Mouse (Mus musculus) midbrain, embryonic 11.5 days (tissue): ENCODE data around the gene Gm49322. TPM values are rescaled to one million over a fixed set of nuclear protein-coding genes. Genes with fewer than 3 reads are reported as not detected.

ENCODE experiments used
- ATAC-seq: fragments of 200-750 bp; cut with Nextera tagmentation; 2 replicates; pipeline ENCODE4 v1.8.0; 2017; ENCODE audit warnings: moderate TSS enrichment, moderate library complexity; ENCODE audit not compliant: low FRiP score
- DNase-seq: peaks from one replicate; pipeline ENCODE4 v3.0.0; 2015; ENCODE audit warnings: low spot score; ENCODE audit errors: missing footprints
- H3K27ac ChIP-seq: fragments of 300-500 bp; sonication (generic); 2 replicates; pipeline ENCODE4 v1.5.1; 2014; ENCODE audit warnings: low read depth, low read length
- H3K27me3 ChIP-seq: fragments of 300-500 bp; sonication (generic); 2 replicates; pipeline ENCODE4 v1.6.1; 2014; ENCODE audit warnings: mild to moderate bottlenecking, low read length, moderate library complexity, mixed read lengths; ENCODE audit not compliant: control insufficient read depth, insufficient read depth
- H3K36me3 ChIP-seq: fragments of 300-500 bp; sonication (generic); 2 replicates; pipeline ENCODE4 v1.6.1; 2014; ENCODE audit warnings: mild to moderate bottlenecking, low read length, moderate library complexity, mixed read lengths; ENCODE audit not compliant: control insufficient read depth, insufficient read depth
- H3K4me1 ChIP-seq: fragments of 300-500 bp; sonication (generic); 2 replicates; pipeline ENCODE4 v1.6.1; 2014; ENCODE audit warnings: low read length; ENCODE audit not compliant: control insufficient read depth, insufficient read depth
- H3K4me2 ChIP-seq: fragments of 300-500 bp; sonication (generic); 2 replicates; pipeline ENCODE4 v1.6.1; 2014; ENCODE audit warnings: mild to moderate bottlenecking, moderate library complexity
- H3K4me3 ChIP-seq: fragments of 300-500 bp; sonication (generic); 2 replicates; pipeline ENCODE4 v1.5.1; 2014; ENCODE audit warnings: low read depth, low read length
- H3K9ac ChIP-seq: fragments of 300-500 bp; sonication (generic); 2 replicates; pipeline ENCODE4 v1.6.1; 2014; ENCODE audit warnings: low read length
- H3K9me3 ChIP-seq: fragments of 300-500 bp; sonication (generic); 2 replicates; pipeline ENCODE4 v1.6.1; 2016; ENCODE audit warnings: low read length; ENCODE audit not compliant: control insufficient read depth
- WGBS: fragments of 180-500 bp; shearing (Covaris S2); extraction: QIAGEN DNeasy Blood & Tissue Kit; methylation state at CpG from one replicate; pipeline ENCODE4 v1.1.7; 2014; 5-methylcytosine and 5-hydroxymethylcytosine counted together
- microRNA-seq: library from miRNA; unstranded; fragments of <30 nt; microRNA quantifications from one replicate; pipeline ENCODE4, GENCODE M21; 2017
- polyA plus RNA-seq: library from polyadenylated mRNA; unstranded; fragments of >200 nt; fragmentation: Nextera tagmentation; extraction: Ambion mirVana; gene quantifications from 2 replicates; pipeline ENCODE4 v1.2.1, GENCODE M21; 2014

Gm49322 gene
- polyA plus RNA-seq, 1 experiment from 2014 or later = 2.2 TPM

DNA sequence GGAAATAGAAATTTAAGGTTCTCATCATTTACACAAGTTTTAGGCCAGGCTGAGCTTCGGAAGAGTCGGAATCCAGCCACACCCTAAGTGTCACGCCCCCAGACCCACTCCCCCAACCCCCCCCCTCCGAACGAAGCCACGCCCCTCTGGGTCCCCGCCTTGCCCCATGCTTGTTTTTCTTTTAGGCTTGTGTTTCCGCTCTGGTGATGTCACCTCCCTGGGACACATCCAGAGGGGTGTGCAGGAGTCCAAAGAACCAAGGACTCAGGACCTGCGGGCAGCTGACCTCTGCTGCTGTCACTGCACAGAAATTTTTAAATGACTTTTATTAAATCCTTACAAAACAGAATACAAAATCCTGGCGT lies 59.2 kb downstream of the Gm49322 start:
- Histone ChIP-seq H3K27ac (no peak overlapping the region), H3K4me2 (no peak overlapping the region), H3K36me3 (peaks cover 35% of the 10 kb centered on the region), H3K9ac (no peak overlapping the region), H3K4me3 (no peak overlapping the region), H3K4me1 (0 out of 2 replicates have a peak, but pooled peaks cover 3% of the 10 kb centered on the region), H3K27me3 (no peaks in the 10 kb centered on the region), H3K9me3 (no peaks in the 10 kb centered on the region)
- ATAC-seq (no peak), DNase-seq (no peak)
- WGBS = 15% methylated on average over 10 of the region's 10 CpGs

Small RNAs within 50 kb of the gene (microRNA-seq; reads per million reads assigned to microRNA genes)
- 1.1 reads per million for gene Mir6912

Other genes with a start within 250 kb of the Gm49322 start
- 0.05 and 0.22 TPM in 2 replicates for gene Plk5, start 249.6 kb upstream of the Gm49322 start, polyA plus RNA-seq
- 11.8 and 12.4 TPM in 2 replicates for gene Mex3d, start 218.4 kb upstream of the Gm49322 start, polyA plus RNA-seq
- gene Mbd3, start 206.5 kb upstream of the Gm49322 start, polyA plus RNA-seq = 222 and 252 TPM in 2 replicates
- gene Uqcr11, start 199.2 kb upstream of the Gm49322 start, polyA plus RNA-seq = 404 and 476 TPM in 2 replicates
- 135 and 154 TPM in 2 replicates for gene Tcf3, start 172.4 kb upstream of the Gm49322 start, polyA plus RNA-seq
- gene Onecut3, start 111.2 kb upstream of the Gm49322 start, polyA plus RNA-seq = 2.7 and 2.8 TPM in 2 replicates
- gene Atp8b3, start 66.9 kb upstream of the Gm49322 start, polyA plus RNA-seq = 0.81 and 1.2 TPM in 2 replicates
- gene Rexo1, start 44.5 kb upstream of the Gm49322 start, polyA plus RNA-seq = 21.6 and 23.5 TPM in 2 replicates
- 3.1 and 3.2 TPM in 2 replicates for gene Klf16, start 28.7 kb upstream of the Gm49322 start, polyA plus RNA-seq
- 90.8 and 109 TPM in 2 replicates for gene Abhd17a, start 15.7 kb upstream of the Gm49322 start, polyA plus RNA-seq
- gene Scamp4, start 3.1 kb upstream of the Gm49322 start, polyA plus RNA-seq = 60.2 and 62.3 TPM in 2 replicates
- gene Adat3, start 3.1 kb upstream of the Gm49322 start, polyA plus RNA-seq = 5.4 and 6.9 TPM in 2 replicates
- 73.6 and 86.9 TPM in 2 replicates for gene Csnk1g2, start 16.8 kb downstream of the Gm49322 start, polyA plus RNA-seq
- 43.8 and 51.7 TPM in 2 replicates for gene Btbd2, start 51.0 kb downstream of the Gm49322 start, polyA plus RNA-seq
- 42.0 and 49.4 TPM in 2 replicates for gene Mknk2, start 72.1 kb downstream of the Gm49322 start, polyA plus RNA-seq
- gene Mob3a, start 96.0 kb downstream of the Gm49322 start, polyA plus RNA-seq = 50.2 and 52.7 TPM in 2 replicates
- 6.7 and 6.9 TPM in 2 replicates for gene Izumo4, start 96.2 kb downstream of the Gm49322 start, polyA plus RNA-seq
- gene Ap3d1, start 136.2 kb downstream of the Gm49322 start, polyA plus RNA-seq = 63.2 and 68.4 TPM in 2 replicates
- 15.4 and 18.8 TPM in 2 replicates for gene Dot1l, start 149.2 kb downstream of the Gm49322 start, polyA plus RNA-seq
- 92.2 and 104 TPM in 2 replicates for gene Sf3a2, start 192.2 kb downstream of the Gm49322 start, polyA plus RNA-seq
- gene Plekhj1, start 192.6 kb downstream of the Gm49322 start, polyA plus RNA-seq = 138 and 151 TPM in 2 replicates
- not detected in 2 replicates for gene Amh, start 199.2 kb downstream of the Gm49322 start, polyA plus RNA-seq
- 0.38 and 0.80 TPM in 2 replicates for gene Jsrp1, start 207.5 kb downstream of the Gm49322 start, polyA plus RNA-seq
- gene Oaz1, start 220.6 kb downstream of the Gm49322 start, polyA plus RNA-seq = 1,723 and 1,824 TPM in 2 replicates
- 0.23 and 0.55 TPM in 2 replicates for gene Lingo3, start 238.0 kb downstream of the Gm49322 start, polyA plus RNA-seq
- 248 and 290 TPM in 2 replicates for gene Lsm7, start 249.2 kb downstream of the Gm49322 start, polyA plus RNA-seq
- 19.7 and 24.0 TPM in 2 replicates for gene Sppl2b, start 249.3 kb downstream of the Gm49322 start, polyA plus RNA-seq